Mouse (Mus musculus) B cell, adult 2 months (primary cell): ENCODE data around the gene Polr2i.
"Not testable (repeated sequence)": the region's sequence is repeated elsewhere in the genome, so short reads cannot be mapped to it uniquely, and the experiment has no call there.

ENCODE experiments used
- DNase-seq, 2 experiments: peaks; one replicate each; pipeline ENCODE4 v3.0.0; 2022

Polr2i gene

DNA sequence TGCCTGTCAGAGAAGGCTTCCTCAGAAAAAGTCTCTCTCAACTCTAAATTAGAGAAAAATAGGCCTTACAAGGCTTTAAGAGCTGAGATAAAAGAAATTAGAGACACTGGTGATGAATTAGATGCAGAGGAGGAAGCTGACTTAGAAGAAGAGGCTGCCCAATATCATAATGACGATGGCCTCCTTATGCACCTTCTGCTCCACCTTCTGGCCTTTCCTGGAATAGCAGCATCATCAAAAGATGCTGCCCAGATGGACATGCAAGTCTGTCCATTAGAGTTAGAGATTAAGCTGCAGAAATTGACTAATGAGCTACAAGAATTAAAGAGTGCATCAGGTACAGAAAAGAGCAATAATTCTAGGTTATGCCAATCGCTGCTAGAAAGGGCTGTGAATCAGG lies 26.4 kb upstream of the Polr2i start:
- DNase-seq: peak; percentile 73 to 74

DNA sequence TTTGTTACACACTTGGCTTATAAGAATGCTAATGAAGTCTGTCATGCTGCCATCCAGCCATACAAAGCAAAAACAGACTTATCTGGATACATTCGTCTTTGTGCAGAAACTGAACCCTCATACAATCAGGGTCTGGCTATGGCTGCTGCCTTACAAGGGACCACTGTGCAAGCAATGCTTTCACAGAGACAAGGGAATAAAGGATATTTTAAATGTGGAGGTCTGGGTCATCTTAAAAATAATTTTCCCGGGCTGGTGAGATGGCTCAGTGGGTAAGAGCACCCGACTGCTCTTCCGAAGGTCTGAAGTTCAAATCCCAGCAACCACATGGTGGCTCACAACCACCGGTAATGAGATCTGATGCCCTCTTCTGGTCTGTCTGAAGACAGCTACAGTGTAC lies 25.4 kb upstream of the Polr2i start:
- not testable (repeated sequence) for DNase-seq

DNA sequence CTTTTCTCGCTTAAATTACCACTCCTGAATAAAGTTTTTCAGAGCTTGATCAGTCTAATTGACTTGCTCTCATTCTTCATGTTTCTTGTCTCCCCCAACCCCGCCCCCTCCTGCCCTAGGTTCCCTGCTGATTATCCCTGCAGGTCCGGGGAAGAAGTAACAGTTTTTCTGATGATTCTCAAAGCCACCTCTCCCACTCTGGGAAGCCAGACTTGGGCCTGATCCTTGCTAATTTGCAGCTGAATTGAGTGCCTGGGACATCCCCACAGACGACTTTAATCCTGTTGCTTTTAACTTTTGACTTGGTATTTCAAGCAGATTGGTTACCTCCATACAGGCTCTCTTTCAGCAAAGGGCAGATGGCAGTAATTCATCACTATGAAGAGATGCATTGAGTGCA lies 20.7 kb upstream of the Polr2i start:
- no peak for DNase-seq

DNA sequence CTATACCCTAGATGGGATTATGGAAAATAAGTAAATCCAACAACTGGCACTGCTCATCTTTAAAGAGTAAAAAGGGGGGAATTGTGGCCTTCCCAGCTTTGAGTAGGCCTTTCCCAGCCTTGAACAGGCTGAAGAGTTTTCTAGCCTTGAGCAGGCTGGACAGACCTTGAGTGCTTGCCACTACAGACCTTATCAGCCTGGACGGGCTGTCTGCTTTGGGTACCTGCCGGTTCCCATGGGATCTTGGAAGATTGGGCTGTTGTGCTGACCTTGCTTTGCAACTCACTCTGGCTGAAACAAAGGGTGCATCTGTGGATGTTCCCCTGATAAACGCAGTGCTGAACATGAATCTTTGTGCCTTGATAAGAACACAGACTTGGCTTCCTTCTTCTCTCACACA lies 17.9 kb upstream of the Polr2i start:
- DNase-seq: no peak

DNA sequence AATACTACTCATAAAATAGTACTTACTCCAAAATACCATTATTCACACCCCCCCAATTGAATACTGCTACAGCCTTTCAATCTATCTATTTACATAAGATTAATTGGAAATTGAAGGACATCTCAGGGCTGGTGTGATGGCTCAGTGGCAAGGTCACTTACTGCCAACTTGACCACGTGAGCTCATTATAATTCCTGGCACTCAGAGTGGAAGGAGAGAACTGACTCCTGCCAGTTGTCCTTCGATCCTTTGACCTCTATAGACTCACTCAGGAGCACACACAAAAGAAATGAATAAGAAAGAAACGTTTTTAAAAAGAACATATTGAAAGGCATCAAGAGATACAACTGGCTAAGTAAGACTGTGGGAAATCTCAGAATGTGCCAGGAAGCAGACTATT lies 15.9 kb upstream of the Polr2i start:
- no peak for DNase-seq

DNA sequence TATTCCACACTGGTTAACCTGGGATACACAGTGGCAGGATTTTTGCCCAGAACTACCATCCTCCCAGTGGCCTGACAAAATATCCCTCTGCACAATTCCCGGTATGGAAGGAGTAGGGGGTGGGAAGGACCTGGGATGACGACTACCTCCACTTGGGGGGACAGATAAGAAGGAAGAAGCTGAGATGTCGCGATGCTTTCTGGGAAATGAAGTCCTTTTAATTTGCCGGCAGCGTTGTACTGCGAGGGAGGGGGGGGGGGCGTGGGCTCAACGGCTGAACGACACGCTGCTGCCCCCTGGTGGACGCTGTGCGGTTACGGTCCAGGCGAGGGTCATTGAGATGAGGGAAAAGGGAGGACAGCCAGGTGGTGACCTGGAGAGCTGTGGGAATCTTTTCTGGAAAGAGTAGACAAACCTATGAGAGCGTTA lies 15.0 kb upstream of the Polr2i start:
- peak; percentile 81 to 82 for DNase-seq

DNA sequence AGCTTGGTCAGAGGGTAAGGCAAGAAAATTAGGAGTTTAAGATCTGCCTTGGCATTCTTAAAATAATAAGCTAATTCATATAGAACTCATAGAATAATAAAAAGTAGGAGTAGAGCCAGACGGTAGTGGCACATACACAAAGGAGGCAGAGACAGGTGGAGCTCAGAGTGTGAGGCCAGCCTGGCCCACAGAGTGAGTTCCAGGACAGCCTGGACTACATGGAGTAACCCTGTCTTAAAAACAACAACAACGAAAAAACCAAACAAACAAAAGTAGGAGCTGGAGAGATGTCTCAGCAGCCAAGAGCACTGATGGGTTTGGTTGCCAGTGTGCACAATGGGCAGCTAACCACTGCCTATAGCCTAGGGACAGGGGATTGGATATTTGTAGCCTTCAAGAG lies 14.5 kb upstream of the Polr2i start:
- DNase-seq: no peak

DNA sequence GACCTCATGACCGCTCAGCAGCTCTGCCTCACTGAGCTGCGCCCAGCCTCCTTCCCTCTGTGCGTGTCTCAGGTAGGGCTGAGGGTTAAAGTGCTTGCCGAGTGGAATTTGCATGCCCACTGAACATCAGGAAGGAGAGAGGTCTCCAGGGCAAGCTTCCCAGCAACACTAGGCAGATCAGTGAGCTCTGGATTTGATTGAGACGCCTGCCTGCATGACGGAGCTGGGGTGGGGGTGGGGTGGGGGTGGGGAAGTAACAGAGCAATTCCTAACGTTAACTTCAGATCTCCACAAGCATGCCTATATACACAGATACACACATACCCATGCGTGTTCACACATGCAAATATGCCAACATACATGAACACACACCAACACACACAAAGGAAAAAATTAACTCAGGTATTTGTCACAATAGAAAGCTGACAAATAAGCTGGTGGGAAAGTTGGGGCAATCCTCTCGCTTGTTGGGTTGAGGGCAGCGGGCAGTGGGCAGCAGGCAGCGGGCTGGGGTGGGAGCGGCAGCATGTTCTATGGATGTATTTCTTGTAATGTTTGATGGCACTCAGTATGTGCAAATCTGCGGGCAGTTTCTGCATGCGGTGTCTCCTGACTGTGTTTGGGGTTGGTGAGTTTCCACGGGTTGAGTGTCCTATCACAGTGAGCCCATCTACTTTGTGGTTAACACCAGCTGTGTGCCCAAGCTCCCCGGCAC lies 12.3 kb upstream of the Polr2i start:
- peak; percentile 21 to 22 for DNase-seq

DNA sequence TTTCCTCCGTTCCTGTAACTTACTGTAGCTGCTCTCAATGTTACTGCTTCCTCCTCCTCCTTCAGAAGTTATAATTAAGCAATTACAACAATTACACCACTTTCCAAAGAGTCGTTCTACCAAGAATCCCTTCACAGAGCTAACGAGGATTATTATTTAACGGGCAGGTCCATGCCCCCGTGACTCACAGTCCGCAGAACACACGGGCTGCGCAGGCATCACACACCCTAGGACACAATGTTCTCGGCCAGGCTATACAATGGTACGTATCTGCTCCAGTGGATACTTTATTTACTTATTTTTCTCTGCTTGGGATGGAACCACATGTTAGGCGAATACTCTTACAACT lies 11.8 kb upstream of the Polr2i start:
- no peak for DNase-seq

DNA sequence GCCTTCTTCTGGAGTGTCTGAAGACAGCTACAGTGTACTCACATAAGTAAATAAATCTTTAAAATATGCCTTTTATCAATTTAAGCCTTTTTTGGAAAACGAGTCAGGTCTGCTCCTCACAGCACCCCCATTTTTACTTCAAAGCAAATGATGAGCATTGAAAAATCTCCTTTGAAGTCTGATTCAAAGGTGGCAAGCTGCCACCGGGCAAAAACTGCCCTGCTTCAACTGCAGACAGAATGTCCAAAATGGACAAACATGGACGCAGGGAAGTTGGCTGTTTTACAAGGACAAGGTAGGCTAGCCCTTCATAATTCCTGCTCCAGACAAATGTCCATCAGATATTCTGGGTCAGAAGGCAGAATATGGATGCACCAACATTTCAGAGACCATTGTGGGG lies 10.3 kb upstream of the Polr2i start:
- no peak for DNase-seq

DNA sequence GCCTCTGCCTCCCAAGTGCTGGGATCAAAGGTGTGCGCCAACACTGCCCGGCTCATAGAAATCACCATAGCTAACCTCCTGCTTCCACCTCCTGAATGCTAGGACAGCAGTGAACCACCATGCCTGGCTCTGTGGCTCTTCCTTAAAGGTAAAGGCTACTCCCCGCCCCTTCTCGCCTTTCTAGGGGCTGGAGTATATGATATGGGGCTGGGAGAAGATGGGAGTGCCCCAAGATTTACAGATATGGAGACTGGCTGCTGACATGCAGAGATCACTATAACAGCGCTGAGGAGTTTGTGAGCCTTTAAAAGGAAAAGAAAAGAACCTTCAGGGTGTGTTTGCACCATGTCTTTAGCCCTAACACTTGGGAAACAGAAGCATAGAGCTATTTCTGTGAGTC lies 9.5 kb upstream of the Polr2i start:
- no peak for DNase-seq

DNA sequence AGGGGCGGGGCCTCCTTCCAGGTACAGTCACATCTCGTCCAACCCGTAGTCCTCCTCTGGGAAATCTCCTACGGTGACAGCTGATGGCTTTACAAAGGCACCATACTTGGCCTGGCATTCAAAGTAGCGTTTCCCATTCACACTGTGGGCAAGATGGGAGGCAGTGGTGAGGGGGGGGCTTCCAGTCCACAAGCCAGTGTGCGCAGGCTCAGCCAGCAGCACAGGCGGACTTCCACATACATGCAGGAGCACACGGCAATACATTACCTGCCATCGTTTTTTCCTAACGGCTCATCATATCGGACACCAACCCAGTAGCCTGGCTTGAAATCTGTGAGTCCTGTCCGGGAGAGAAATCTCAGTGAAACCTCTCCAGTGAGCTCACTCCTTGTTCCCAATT lies 7.5 kb upstream of the Polr2i start:
- DNase-seq: no peak

DNA sequence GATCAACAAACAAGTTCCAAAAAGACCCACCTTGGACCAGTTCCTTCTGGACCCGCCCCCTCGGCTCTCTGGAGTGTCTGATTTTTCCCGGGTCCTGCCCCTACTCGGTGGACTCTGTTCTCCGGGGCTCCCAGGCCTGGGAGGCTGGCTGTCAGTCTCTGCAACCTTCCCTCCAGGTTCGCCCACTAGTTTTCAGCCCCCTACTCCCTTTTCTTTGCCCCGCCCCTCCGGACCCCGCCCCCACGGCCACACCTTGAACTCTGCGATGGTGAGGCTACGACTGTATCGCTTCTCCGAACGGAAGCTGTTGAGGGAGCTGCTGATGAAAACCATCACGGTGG lies 450 bp upstream of the Polr2i start:
- no peak for DNase-seq

DNA sequence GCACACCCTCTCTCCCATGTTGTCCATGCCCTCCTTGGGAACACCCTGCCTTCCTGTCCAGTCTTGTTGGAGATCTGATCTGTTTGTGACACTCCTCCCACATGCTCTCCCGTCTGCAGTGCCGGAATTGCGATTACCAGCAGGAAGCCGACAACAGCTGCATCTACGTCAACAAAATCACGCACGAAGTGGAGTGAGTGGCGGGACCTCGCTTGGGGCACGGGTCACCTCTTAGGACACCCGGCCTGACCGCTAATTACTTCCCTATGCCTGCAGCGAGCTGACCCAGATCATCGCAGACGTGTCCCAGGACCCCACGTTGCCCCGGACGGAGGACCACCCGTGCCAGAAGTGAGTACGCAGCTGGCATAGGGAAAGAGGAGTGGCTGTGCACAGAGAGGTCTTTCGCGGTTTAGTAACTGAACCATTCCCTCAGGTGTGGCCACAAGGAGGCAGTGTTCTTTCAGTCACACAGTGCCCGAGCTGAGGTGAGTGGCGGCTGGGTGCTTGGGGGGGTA lies 942 bp downstream of the Polr2i start:
- DNase-seq: peak; percentile 70 to 71

DNA sequence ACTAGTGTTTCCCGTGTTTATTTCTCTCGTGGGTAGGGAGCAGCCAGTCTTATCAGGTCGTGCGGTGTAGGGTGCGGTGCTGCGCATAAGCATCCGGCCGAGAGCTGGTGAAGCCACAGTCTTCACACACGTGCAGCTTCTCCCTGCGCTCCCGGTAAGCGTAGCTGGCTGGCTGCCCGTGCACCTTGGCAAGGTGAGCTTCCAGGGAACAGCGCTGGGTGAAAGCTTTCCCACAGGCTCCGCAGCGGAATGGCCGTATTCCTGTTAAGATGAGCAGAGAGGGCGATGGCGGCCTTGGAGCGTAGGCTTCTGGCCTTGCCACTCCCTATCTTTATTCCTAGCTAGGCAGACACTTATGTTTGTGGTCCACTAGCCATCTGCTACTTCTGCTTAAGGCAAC lies 1.6 kb downstream of the Polr2i start:
- no peak for DNase-seq

DNA sequence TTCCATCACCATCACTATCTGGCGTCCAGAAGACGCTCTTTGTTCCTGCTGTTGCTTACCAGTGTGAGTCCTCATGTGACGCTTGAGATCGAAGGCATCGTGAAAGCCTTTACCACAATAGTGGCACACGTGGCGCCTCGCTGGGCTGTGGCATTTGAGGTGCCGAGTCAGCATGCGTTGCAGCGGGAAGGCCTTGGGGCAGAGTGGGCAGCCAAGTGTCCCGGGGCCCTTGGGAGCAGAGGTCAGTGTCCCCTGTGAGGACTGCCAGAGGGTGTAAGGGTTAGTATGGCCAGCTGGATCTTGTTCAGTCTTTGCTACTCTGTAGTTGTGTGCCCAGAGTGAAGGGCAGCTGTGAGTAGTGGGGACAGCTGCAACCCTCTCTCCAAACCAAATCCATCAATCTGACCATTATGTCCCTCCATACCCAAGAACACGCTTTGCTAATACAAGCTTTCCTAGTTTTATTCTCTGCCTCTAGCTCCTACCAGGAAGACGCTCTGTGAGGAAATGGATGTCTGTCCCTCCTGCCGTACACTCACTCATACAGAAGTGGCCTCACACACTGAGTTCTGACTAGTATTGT lies 2.6 kb downstream of the Polr2i start:
- no peak for DNase-seq

DNA sequence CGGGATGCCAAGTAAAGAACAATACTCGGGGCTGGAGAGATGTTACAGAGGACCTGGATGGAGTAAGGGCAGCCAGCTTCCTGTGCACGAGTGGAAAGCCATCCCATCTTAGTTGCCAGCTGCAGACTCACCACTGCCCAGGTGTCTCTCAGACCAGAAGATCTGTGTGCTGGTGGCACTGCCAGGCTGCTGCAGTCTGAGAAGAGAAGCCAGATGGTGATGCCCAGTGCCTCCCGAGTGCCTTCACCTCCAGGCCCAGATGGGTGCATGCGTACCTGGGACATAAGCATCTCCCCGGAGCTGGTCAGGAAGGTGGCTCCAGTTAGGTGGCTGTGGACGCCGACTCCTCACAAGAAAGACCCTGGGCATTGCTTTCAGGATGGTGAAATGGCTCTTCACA lies 3.3 kb downstream of the Polr2i start:
- DNase-seq: no peak

DNA sequence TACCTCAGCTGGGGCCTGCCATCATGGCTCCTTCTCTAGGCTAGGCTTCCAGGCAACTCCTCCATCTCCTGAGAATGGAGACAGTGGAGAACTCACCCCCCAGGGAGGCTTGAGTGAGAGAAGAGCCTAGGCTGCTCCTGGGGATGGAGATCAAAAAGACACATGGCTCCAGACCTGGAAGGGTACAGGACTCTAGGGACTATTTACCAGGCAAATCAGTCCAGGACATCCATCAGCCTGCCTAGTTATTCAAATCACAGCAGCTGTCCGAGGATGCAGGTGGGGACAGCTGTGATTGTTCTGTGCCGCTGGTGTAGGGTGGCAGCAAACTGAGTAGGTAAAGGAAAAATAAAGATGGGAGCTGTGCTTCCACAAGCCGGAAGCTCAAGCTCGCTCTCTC lies 3.9 kb downstream of the Polr2i start, which contains the start of gene Ovol3:
Gene Ovol3, minus strand, starts transcription at position 101 of the 400 bp plus-strand sequence.
- no peak for DNase-seq

DNA sequence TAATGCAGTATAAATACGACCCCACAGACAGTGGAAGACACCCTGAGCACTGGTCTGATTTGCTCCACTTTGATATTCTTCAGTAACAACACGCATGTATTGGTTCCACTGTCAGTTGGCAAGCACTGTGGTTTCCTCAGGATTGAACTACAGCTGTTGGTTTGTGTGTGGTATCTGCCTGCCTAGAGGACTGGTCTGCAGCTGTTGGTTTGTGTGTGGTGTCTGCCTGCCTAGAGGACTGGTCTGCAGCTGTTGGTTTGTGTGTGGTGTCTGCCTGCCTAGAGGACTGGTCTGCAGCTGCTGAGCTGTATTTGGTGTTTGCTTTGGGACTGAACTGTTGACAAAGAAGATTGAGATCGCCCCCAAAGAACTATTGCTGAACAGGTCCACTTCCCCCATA lies 5.6 kb downstream of the Polr2i start:
- DNase-seq: not testable (repeated sequence)

DNA sequence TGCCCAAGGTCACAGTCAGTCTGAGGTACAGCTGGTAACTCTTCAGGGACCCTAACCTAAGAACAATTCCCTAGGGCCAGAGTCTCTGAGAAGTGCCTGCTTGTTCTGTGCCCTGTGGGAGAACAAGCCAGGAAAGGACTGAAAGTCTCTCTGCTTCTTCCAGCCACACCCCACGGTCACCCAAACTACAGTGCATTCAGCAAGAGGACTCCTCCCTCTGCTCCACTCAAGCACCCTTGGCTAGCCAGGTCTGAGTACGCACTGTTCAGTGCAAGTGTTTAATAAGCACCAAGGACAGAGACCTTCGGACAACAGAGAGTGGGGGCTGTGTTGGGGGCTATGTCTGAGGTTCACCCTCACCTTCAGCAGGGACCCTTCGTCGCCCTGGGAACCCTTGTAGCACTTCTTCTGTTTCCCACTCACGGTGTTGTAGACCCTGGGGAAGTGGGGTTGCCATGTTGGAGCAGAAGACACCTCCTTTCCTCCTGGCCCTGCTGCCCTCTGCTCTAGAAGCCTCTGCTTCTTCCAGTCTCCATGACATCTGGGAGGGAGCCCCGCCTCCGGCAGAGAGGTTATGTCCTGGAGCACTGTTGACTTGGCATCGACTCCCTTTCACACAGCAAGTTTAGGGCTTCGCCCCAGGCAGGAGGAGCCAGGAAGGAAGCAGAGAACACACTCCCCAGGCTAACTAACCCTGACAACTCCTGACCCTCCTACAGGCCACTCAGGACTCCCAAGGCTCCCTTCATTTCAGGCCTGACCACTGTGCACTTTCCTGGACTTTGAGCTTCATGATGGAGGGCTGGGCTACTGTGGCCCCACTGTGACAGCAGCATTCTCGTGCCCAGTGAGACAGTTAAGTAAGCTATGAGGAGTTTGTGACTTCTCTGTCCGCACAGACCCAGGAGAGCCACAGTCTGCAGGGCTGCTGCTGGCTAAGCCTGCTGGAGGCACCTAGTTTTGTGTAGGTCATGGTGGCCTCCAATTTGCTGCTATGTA lies 20.5 kb downstream of the Polr2i start:
- DNase-seq: no peak

DNA sequence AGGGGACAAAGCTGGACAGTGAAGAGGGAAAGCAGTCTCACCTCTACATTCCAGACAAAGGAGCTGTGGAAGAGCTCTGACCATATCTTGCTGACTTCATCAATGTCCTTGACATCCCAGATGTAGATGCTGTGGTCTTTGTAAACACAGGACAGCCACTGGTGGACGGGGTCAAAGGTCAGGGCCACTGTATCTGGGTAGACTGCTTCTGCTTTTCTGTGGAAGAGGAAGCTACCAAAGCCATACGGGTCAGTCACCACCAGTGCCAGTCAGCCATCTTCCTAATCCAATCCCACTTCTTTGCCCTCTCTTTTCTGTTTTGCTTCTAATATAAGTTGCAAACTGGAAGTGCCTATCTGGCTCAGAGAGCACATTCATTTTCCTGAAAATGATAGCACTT lies 33.3 kb downstream of the Polr2i start:
- DNase-seq: no peak

DNA sequence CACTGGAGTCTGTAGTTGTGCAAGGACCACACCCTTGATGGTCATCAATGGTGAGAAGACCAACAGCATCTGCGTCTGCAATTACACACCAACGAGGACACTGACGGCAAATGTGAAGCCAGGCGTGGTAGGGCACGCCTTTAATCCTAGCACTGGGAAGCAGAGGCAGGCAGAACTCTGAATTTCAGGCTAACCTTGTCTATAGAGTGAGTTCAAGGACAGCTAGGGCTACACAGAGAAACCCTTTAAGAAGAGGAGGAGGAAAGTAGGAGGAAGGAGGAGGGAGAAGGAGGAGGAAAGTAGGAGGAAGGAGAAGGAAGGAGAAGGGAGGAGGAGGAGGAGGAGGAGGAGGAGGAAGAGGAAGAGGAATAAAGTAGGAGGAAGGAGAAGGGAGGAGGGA lies 33.8 kb downstream of the Polr2i start:
- no peak for DNase-seq

DNA sequence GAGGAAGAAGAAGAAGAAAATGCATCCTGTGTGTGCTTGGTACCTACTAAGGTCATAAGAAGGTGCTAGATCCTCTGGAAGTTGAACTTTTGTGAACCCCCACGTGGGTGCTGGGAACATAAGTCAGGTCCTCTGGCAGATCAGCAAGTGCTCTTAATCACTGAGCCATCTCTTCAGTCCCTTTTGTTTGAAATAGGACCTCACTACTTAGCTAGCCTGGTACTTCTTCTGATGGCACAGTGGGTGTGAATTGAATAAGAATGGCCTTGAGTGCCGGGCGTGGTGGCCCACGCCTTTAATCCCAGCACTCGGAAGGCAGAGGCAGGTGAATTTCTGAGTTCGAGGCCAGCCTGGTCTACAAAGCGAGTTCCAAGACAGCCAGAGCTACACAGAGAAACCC lies 34.2 kb downstream of the Polr2i start:
- DNase-seq: no peak

DNA sequence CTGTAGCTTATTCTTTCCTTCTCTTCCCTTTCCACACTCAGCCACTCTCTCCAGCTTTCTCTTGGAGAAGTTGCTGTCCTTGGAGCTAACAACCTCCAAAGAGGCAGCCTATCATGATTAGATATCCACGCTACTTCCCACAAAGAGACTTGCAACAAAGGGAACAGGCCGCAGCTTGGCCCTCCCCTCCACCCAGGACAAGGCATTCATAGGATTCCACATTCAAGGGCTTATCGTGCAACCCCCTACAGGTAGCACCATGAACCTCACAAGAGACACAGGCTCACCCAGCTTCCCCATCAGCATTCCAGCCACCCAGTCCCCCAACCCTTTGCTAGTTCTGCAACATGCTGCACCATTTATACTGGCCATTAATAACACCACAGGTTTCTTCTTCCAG lies 35.0 kb downstream of the Polr2i start:
- no peak for DNase-seq
